Mouse (Mus musculus) kidney, adult 11 months (tissue): ENCODE data around the gene Pramel3.
"Not testable (repeated sequence)": the region's sequence is repeated elsewhere in the genome, so short reads cannot be mapped to it uniquely, and the experiment has no call there.

Source experiments
- DNase-seq: peaks from one replicate; pipeline ENCODE4 v3.0.0; 2022

Pramel3 gene

GRCm38 (mm10) chrX:135302007-135302406 lies at the start of gene Pramel3:
TSS of gene Pramel3 (plus strand) at chrX:135302307.
- not testable (repeated sequence) for DNase-seq

- DNase-seq, result not testable (repeated sequence)
Observed at GRCm38 (mm10) chrX:135360685-135361084, 58.6 kb downstream of the Pramel3 start.

DNA sequence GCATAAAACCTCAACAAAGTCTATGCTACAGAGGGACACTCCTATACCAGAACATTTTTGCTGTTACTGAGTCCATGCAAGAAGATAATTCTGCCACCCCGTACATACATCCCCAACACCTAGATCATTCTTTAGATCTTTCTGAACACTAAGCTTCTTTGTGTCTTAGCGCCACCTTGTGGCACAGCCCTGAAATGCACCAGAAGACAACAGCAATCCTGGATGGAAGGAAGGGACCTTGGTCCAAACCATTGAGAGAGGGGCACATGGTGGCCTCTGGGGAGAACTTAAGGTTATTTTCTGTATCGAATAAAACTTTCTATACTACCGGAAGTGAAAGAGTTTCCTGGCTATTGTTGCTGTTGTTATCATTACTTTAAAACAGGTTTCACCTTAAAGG lies 59.8 kb downstream of the Pramel3 start:
- DNase-seq, result not testable (repeated sequence)
